16 mouse cellular contexts compared by ENCODE assay signal in the genomic region with DNA sequence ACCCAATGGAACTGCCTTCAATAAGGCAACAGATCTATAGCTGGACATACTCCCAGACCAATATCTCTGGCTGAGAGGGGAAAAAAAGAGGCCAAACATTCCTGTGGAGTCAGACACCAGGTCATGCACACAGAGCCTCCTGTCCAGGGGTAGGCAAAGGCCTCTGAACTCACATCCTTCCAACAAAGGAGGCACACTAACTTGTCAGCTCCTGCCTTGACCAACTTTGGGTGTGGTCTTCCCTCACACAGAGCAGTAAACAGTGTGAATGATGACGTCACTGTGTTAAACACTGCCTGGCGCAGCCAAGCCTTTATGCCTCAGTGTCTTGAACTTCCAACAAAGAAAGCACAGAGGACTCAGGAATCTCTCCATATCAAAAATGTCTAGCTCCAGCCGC. TPM values are rescaled to one million over a fixed set of nuclear protein-coding genes. Genes with fewer than 3 reads are reported as not detected.
"Had no signal": no experiment of that assay in that cellular context is flagged by ENCODE, and none has a peak within 500 bp of the region (broad histone marks: within the 10 kb centered on the region; RNA-seq: fewer than 3 reads in every experiment).

No protein-coding gene starts in this region.

- H3K4me1 ChIP-seq: intestine, embryonic 15.5 days; limb, embryonic 12.5 days; limb, embryonic 15.5 days; liver, embryonic 12.5 days; liver, embryonic 15.5 days had no signal

- DNase-seq: kidney, adult 2 months; kidney, postnatal 14 days; kidney, postnatal 4 days; left cerebral cortex, postnatal 4 days; lung, adult 2 months; midbrain, embryonic 14.5 days; thymus, adult 18-20 months; thymus, postnatal 36 days had no signal

- H3K4me2 ChIP-seq: intestine, embryonic 15.5 days; kidney, embryonic 15.5 days; limb, embryonic 12.5 days; limb, embryonic 15.5 days; liver, embryonic 12.5 days; liver, embryonic 15.5 days had no signal

- H3K9me3 ChIP-seq: intestine, embryonic 15.5 days; kidney, embryonic 15.5 days; limb, embryonic 12.5 days; limb, embryonic 15.5 days; liver, embryonic 12.5 days; liver, embryonic 15.5 days had no signal

- H3K27ac ChIP-seq: intestine, embryonic 15.5 days; kidney, embryonic 15.5 days; limb, embryonic 12.5 days; limb, embryonic 15.5 days; liver, embryonic 12.5 days; liver, embryonic 15.5 days; macrophage had no signal

- H3K36me3 ChIP-seq: intestine, embryonic 15.5 days; kidney, embryonic 15.5 days; limb, embryonic 12.5 days; limb, embryonic 15.5 days; liver, embryonic 12.5 days; liver, embryonic 15.5 days had no signal

- H3K9ac ChIP-seq: intestine, embryonic 15.5 days; kidney, embryonic 15.5 days; limb, embryonic 12.5 days; limb, embryonic 15.5 days; liver, embryonic 12.5 days; liver, embryonic 15.5 days had no signal

- H3K4me3 ChIP-seq: intestine, embryonic 15.5 days; kidney, embryonic 15.5 days; limb, embryonic 12.5 days; limb, embryonic 15.5 days; liver, embryonic 12.5 days; liver, embryonic 15.5 days had no signal

- H3K27me3 ChIP-seq: intestine, embryonic 15.5 days; kidney, embryonic 15.5 days; limb, embryonic 12.5 days; limb, embryonic 15.5 days; liver, embryonic 12.5 days; liver, embryonic 15.5 days had no signal

- ATAC-seq: intestine, embryonic 15.5 days; liver, embryonic 12.5 days had no signal

RNA-seq across cellular contexts. Expression of a gene that starts 29.3 kb away (rescaled TPM):
- total RNA-seq: megakaryocyte, adult 5-6 weeks had no signal
